Comparison of ENCODE assay signal across 18 mouse cellular contexts in genomic region chr3:99259741-99260270, GRCm38 (mm10). TPM values are rescaled to one million over a fixed set of nuclear protein-coding genes. Genes with fewer than 3 reads are reported as not detected.
DNase-seq lines count a peak whose midpoint lies in the region; ATAC-seq lines count a peak whose summit lies in the region.
"Had no signal": no experiment of that assay in that cellular context is flagged by ENCODE, and none has a peak within 500 bp of the region (broad histone marks: within the 10 kb centered on the region; RNA-seq: fewer than 3 reads in every experiment).

No protein-coding gene starts in this region.

- DNase-seq in embryo, embryonic 10.5 days (ENCODE audit: low spot score) = peak; percentile 63
- no peak for DNase-seq in embryo, embryonic 10 days (ENCODE audit: low spot score)
- peak; percentile 95 for DNase-seq in midbrain, embryonic 11.5 days (ENCODE audit: low spot score, missing footprints)
- DNase-seq in limb, embryonic 10.5 days (ENCODE audit: low spot score) = no peak
- DNase-seq in cerebellum, adult 11-12 months = no peak
- no peak for DNase-seq in adipocyte (ENCODE audit: low spot score)
- no peak for DNase-seq in c-Kit-positive CD71-positive TER-119-positive erythroid progenitor cells, embryonic 14.5 days (ENCODE audit: low spot score)
- DNase-seq: heart, postnatal 36 days; kidney, adult 9 months; layer of hippocampus, postnatal 36 days; left cerebral cortex, postnatal 4 days; right cerebral cortex, postnatal 14 days had no signal

- no peaks in the 10 kb centered on the region for H3K36me3 ChIP-seq in midbrain, embryonic 11.5 days (ENCODE audit: control insufficient read depth, insufficient read depth, low read length)
- no peaks in the 10 kb centered on the region for H3K36me3 ChIP-seq in midbrain, embryonic 15.5 days (replicated peaks)
- peaks cover 69% of the 10 kb centered on the region for H3K36me3 ChIP-seq in limb, embryonic 10.5 days
- H3K36me3 ChIP-seq: forebrain, embryonic 15.5 days; G1E; heart, embryonic 13.5 days had no signal

- H3K9ac ChIP-seq in midbrain, embryonic 11.5 days (ENCODE audit: low read length) = no peak overlapping the region
- H3K9ac ChIP-seq in midbrain, embryonic 15.5 days = no peak overlapping the region
- H3K9ac ChIP-seq: forebrain, embryonic 15.5 days; heart, embryonic 13.5 days had no signal

- no peak overlapping the region for H3K27ac ChIP-seq in midbrain, embryonic 11.5 days (ENCODE audit: low read depth, low read length)
- H3K27ac ChIP-seq in midbrain, embryonic 15.5 days = no peak overlapping the region
- peak overlapping the region; percentile 99 for H3K27ac ChIP-seq in limb, embryonic 10.5 days
- H3K27ac ChIP-seq: forebrain, embryonic 15.5 days; heart, embryonic 13.5 days; stomach, postnatal 0 days had no signal

- 7% methylated on average over 6 of the region's 6 CpGs for WGBS in midbrain, embryonic 11.5 days
- WGBS in midbrain, embryonic 15.5 days = 3% methylated on average over 6 of the region's 6 CpGs
- 6% methylated on average over 6 of the region's 6 CpGs for WGBS in limb, embryonic 10.5 days

- H3K4me3 ChIP-seq in midbrain, embryonic 11.5 days (ENCODE audit: low read depth, low read length) = no peak overlapping the region
- no peak overlapping the region for H3K4me3 ChIP-seq in midbrain, embryonic 15.5 days
- H3K4me3 ChIP-seq in limb, embryonic 10.5 days = peak overlapping the region; percentile 88
- H3K4me3 ChIP-seq: forebrain, embryonic 15.5 days; heart, embryonic 13.5 days had no signal

- no peak for ATAC-seq in midbrain, embryonic 11.5 days (ENCODE audit: low FRiP score)
- no peak for ATAC-seq in midbrain, embryonic 15.5 days (replicated peaks)
- ATAC-seq: CD4-positive, CD25-positive, alpha-beta regulatory T cell, adult 4 months; forebrain, embryonic 15.5 days had no signal

- no peaks in the 10 kb centered on the region for H3K9me3 ChIP-seq in midbrain, embryonic 11.5 days (ENCODE audit: control insufficient read depth, low read length)
- H3K9me3 ChIP-seq in midbrain, embryonic 15.5 days = no peaks in the 10 kb centered on the region
- H3K9me3 ChIP-seq in limb, embryonic 10.5 days (replicated peaks) = no peaks in the 10 kb centered on the region
- H3K9me3 ChIP-seq: forebrain, embryonic 15.5 days; heart, embryonic 13.5 days had no signal

- H3K27me3 ChIP-seq in midbrain, embryonic 11.5 days (ENCODE audit: control insufficient read depth, insufficient read depth, low read length) = peaks cover 88% of the 10 kb centered on the region
- H3K27me3 ChIP-seq in midbrain, embryonic 15.5 days (replicated peaks) = peaks cover 91% of the 10 kb centered on the region
- H3K27me3 ChIP-seq in limb, embryonic 10.5 days (ENCODE audit: low read depth, poor library complexity, severe bottlenecking) = peaks cover 61% of the 10 kb centered on the region

- H3K4me2 ChIP-seq in midbrain, embryonic 11.5 days = no peak overlapping the region
- no peak overlapping the region for H3K4me2 ChIP-seq in midbrain, embryonic 15.5 days
- H3K4me2 ChIP-seq: forebrain, embryonic 15.5 days; heart, embryonic 13.5 days had no signal

- peaks cover 2% of the 10 kb centered on the region; the same call in 1 of the 2 replicates for H3K4me1 ChIP-seq in midbrain, embryonic 11.5 days (ENCODE audit: control insufficient read depth, insufficient read depth, low read length)
- 0 out of 2 replicates have a peak, but pooled peaks cover 2% of the 10 kb centered on the region for H3K4me1 ChIP-seq in midbrain, embryonic 15.5 days
- H3K4me1 ChIP-seq in limb, embryonic 10.5 days = peaks cover 62% of the 10 kb centered on the region

RNA-seq across cellular contexts. Expression of gene Tbx15, which starts 19.6 kb away (rescaled TPM):
- polyA plus RNA-seq in midbrain, embryonic 11.5 days (2014; fragmentation: Nextera tagmentation; extraction: Ambion mirVana) = 1.6 and 1.8 TPM in 2 replicates
- 0.61 and 0.69 TPM in 2 replicates for polyA plus RNA-seq in midbrain, embryonic 15.5 days (2015; fragmentation: Nextera tagmentation; extraction: Ambion mirVana)
- polyA plus RNA-seq in limb, embryonic 10.5 days (2016; fragmentation: Nextera tagmentation; extraction: Ambion mirVana) = 25.8 and 41.2 TPM in 2 replicates
- polyA plus RNA-seq: CD4-positive, CD25-positive, alpha-beta regulatory T cell, adult 4 months; G1E; stomach, postnatal 0 days had no signal

Comparison
In these comparisons a context has a peak if more than half of its experiments do, and no peak if none do; other contexts are left out.
1. DNase-seq: peak in embryo, embryonic 10.5 days (single experiment) and midbrain, embryonic 11.5 days (single experiment); none in embryo, embryonic 10 days (single experiment), limb, embryonic 10.5 days (single experiment), cerebellum, adult 11-12 months (single experiment), adipocyte (single experiment) and c-Kit-positive CD71-positive TER-119-positive erythroid progenitor cells, embryonic 14.5 days (single experiment).